Mouse (Mus musculus): ENCODE measurements around the gene Tmem8. TPM values are rescaled to one million over a fixed set of nuclear protein-coding genes. Genes with fewer than 3 reads are reported as not detected.
A peak's percentile ranks its signal among the peaks of the same experiment; 100 is the strongest.
"Not testable (repeated sequence)": the region's sequence is repeated elsewhere in the genome, so short reads cannot be mapped to it uniquely, and the experiment has no call there.

The Tmem8 gene
- polyA plus RNA-seq, 1 experiment from 2014 or later: 2.7 TPM

- Histone ChIP-seq H3K36me3 (peaks cover 24% of the 10 kb centered on the region), H3K9ac (peak within 1 kb of the TSS; percentile 58), H3K27me3 (no peaks in the 10 kb centered on the region), H3K9me3 (no peaks in the 10 kb centered on the region), H3K4me2 (peak within 1 kb of the TSS; percentile 73), H3K4me1 (peaks cover 17% of the 10 kb centered on the region), H3K27ac (peak within 1 kb of the TSS; percentile 88), H3K4me3 (peak within 1 kb of the TSS; percentile 63)
- 1% methylated on average over 32 of the region's 32 CpGs for WGBS
- peak; percentile 85 for ATAC-seq (ENCODE audit: insufficient number of reproducible peaks, low FRiP score, low TSS enrichment, low read depth)
These were observed 23.0 kb upstream of the Tmem8 start, which contains the start of gene Decr2 for GRCm38 (mm10) chr17:26089905-26090632. Gene Decr2, minus strand, starts transcription at chr17:26090337.

DNA sequence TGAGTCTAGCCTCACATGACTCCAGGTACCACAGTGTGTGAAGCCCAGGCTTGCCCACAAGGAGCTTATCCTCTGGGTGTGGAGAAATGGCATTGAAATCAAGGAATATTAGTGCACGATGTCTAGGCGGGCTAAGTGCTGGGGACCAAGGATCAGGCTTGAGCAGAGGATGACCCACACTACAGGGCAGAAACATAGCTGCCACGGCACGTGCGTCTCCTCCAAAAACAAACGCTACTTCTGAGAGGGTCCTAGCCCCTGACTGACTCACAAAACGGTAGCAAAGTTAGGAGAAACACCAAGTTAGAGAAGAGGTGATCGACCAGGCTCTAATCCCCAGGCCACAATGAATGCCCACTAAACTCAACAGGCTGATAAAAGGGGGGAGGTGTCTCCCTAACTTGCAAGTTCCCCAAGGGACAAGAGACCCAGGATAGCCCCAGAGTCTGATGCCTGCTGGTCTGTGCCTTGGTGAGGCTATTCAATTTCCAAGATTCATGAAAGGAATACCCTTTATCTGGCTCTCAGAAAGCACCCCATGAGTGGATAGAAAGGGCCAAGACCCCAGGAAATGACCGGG lies 18.5 kb upstream of the Tmem8 start:
- H3K36me3 ChIP-seq: peaks cover 11% of the 10 kb centered on the region
- H3K27ac ChIP-seq: 0 out of 2 replicates have a peak overlapping the region, but pooled peaks have one; percentile 84
- H3K4me2 ChIP-seq: peak overlapping the region; percentile 73
- H3K9me3 ChIP-seq: no peaks in the 10 kb centered on the region
- H3K4me1 ChIP-seq: peaks cover 17% of the 10 kb centered on the region
- no peaks in the 10 kb centered on the region for H3K27me3 ChIP-seq
- peak overlapping the region; percentile 66 for H3K4me3 ChIP-seq
- H3K9ac ChIP-seq: peak overlapping the region; percentile 74; the same call in 1 of the 2 replicates
- WGBS: 30% methylated on average over 9 of the region's 9 CpGs
- ATAC-seq (ENCODE audit: insufficient number of reproducible peaks, low FRiP score, low TSS enrichment, low read depth): no peak

DNA sequence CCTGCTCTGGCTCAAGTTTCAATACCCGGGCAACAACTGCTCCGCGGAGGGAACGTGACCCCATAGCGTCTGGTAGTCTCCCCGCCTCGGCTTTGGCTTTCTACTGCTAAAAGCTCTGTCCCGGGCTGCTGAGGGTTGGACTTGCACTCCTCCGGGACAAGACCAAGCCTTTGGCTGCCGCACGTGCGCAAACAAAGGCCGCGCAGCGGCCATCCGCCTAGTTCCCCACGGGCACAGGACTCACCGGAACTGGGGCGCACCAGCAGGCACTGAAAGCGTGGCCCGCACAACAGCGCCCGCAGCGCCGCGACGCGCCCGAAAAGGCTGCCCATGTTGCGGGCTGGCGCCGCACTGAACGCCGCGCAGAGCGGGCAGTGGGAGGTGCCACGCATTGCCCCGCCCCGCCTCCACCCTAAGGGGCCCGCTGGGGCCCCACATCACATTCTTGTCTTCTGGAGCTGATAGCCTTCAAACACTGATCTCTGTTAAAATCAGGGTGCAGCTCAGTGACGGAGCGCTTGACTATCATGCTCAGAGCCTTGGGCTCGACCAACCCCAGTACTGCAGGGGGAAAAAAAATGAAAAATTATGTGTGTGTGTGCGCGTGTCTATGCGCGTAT lies 17.9 kb upstream of the Tmem8 start, which contains the start of gene Nme4:
TSS of gene Nme4 (minus strand) at position 482 of the 620 bp plus-strand sequence.
- H3K27ac ChIP-seq: peak within 1 kb of the TSS; percentile 84
- WGBS: 2% methylated on average over 47 of the region's 47 CpGs
- peak within 1 kb of the TSS; percentile 66 for H3K4me3 ChIP-seq
- peaks cover 13% of the 10 kb centered on the region; the same call in 1 of the 2 replicates for H3K4me1 ChIP-seq
- peak; percentile 49; the same call in 1 of the 2 replicates for ATAC-seq (ENCODE audit: insufficient number of reproducible peaks, low FRiP score, low TSS enrichment, low read depth)
- no peaks in the 10 kb centered on the region for H3K9me3 ChIP-seq
- peaks cover 11% of the 10 kb centered on the region for H3K36me3 ChIP-seq
- H3K27me3 ChIP-seq: no peaks in the 10 kb centered on the region
- peak within 1 kb of the TSS; percentile 74 for H3K9ac ChIP-seq
- peak within 1 kb of the TSS; percentile 73 for H3K4me2 ChIP-seq

DNA sequence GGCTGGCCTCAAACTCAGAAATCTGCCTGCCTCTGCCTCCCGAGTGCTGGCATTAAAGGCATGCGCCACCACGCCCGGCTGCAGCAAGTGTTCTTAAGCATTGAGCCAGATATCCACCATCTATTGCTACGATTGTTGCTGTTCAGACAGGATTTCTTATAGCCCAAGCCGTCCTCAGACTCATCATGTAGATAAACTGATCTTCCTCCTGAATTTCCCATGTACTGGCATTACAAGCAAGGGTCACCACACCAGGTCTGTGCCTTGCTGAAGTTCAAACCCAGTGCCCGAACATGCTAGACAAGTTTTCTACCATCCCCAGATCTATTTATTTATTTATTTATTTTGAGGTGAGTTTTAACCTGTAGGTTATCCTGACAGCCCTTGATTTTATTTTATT lies 14.6 kb upstream of the Tmem8 start:
- H3K4me2 ChIP-seq: no peak overlapping the region
- WGBS: 87% methylated on average over 7 of the region's 7 CpGs
- 0 out of 2 replicates have a peak, but pooled peaks cover 3% of the 10 kb centered on the region for H3K36me3 ChIP-seq
- peaks cover 13% of the 10 kb centered on the region; the same call in 1 of the 2 replicates for H3K4me1 ChIP-seq
- no peak overlapping the region for H3K4me3 ChIP-seq
- no peaks in the 10 kb centered on the region for H3K27me3 ChIP-seq
- no peak for ATAC-seq (ENCODE audit: insufficient number of reproducible peaks, low FRiP score, low TSS enrichment, low read depth)
- H3K9me3 ChIP-seq: no peaks in the 10 kb centered on the region
- no peak overlapping the region for H3K27ac ChIP-seq
- no peak overlapping the region for H3K9ac ChIP-seq

GRCm38 (mm10) chr17:26099316-26099715 lies 13.8 kb upstream of the Tmem8 start:
- H3K27me3 ChIP-seq; H3K9me3 ChIP-seq; ATAC-seq (ENCODE audit: insufficient number of reproducible peaks, low FRiP score, low TSS enrichment, low read depth); H3K9ac ChIP-seq; H3K27ac ChIP-seq; H3K4me3 ChIP-seq; H3K36me3 ChIP-seq; H3K4me2 ChIP-seq: not testable (repeated sequence)
- peaks cover 10% of the 10 kb centered on the region; the same call in 1 of the 2 replicates for H3K4me1 ChIP-seq
- 73% methylated on average over 3 of the region's 3 CpGs for WGBS

- no peaks in the 10 kb centered on the region for H3K9me3 ChIP-seq
- H3K27me3 ChIP-seq: no peaks in the 10 kb centered on the region
- ATAC-seq (ENCODE audit: insufficient number of reproducible peaks, low FRiP score, low TSS enrichment, low read depth): no peak
- H3K36me3 ChIP-seq: no peaks in the 10 kb centered on the region
- no peak overlapping the region for H3K4me2 ChIP-seq
- no peak overlapping the region for H3K4me3 ChIP-seq
- 0 out of 2 replicates have a peak, but pooled peaks cover 3% of the 10 kb centered on the region for H3K4me1 ChIP-seq
- H3K9ac ChIP-seq: no peak overlapping the region
- WGBS: 45% methylated on average over 2 of the region's 2 CpGs
- no peak overlapping the region for H3K27ac ChIP-seq
These were observed 12.9 kb upstream of the Tmem8 start for GRCm38 (mm10) chr17:26100166-26100565.

GRCm38 (mm10) chr17:26101478-26101877 lies 11.6 kb upstream of the Tmem8 start:
- no peak for ATAC-seq (ENCODE audit: insufficient number of reproducible peaks, low FRiP score, low TSS enrichment, low read depth)
- Histone ChIP-seq H3K9me3 (no peaks in the 10 kb centered on the region), H3K4me3 (no peak overlapping the region), H3K4me1 (no peaks in the 10 kb centered on the region), H3K36me3 (no peaks in the 10 kb centered on the region), H3K27me3 (no peaks in the 10 kb centered on the region), H3K9ac (no peak overlapping the region), H3K4me2 (no peak overlapping the region), H3K27ac (no peak overlapping the region)
- WGBS: 45% methylated on average over 4 of the region's 4 CpGs

GRCm38 (mm10) chr17:26105619-26106018 lies 7.5 kb upstream of the Tmem8 start:
- Histone ChIP-seq H3K27ac (no peak overlapping the region), H3K4me2 (no peak overlapping the region), H3K9ac (no peak overlapping the region), H3K4me3 (no peak overlapping the region), H3K9me3 (no peaks in the 10 kb centered on the region), H3K27me3 (peaks cover 11% of the 10 kb centered on the region), H3K36me3 (no peaks in the 10 kb centered on the region), H3K4me1 (no peaks in the 10 kb centered on the region)
- ATAC-seq (ENCODE audit: insufficient number of reproducible peaks, low FRiP score, low TSS enrichment, low read depth): no peak
- WGBS: 43% methylated on average over 3 of the region's 4 CpGs

DNA sequence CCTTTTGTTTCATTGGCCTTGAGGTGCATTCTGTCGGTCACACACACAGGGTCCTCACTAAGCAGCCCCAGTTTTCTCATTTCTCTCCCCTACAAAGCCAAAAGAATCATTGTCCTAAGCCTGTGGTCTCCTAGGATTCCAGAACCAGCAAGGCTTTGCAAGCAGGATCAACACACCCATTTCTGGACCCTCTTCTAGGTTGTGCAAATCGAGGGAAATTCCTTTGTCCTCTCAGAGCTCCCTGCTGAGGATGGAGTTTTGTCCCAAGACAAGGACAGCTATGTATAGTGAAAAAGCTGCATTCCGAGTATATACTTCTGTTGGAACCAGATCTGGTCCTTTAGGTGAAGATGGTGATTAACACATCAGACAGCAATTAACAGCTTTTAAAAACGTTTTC lies 2.9 kb upstream of the Tmem8 start:
- Histone ChIP-seq H3K27me3 (peaks cover 57% of the 10 kb centered on the region), H3K36me3 (no peaks in the 10 kb centered on the region), H3K9me3 (no peaks in the 10 kb centered on the region), H3K4me1 (peaks cover 13% of the 10 kb centered on the region), H3K27ac (no peak overlapping the region), H3K4me3 (no peak overlapping the region), H3K4me2 (no peak overlapping the region), H3K9ac (no peak overlapping the region)
- 30% methylated on average over 4 of the region's 4 CpGs for WGBS
- no peak for ATAC-seq (ENCODE audit: insufficient number of reproducible peaks, low FRiP score, low TSS enrichment, low read depth)

- 6% methylated on average over 4 of the region's 4 CpGs for WGBS
- Histone ChIP-seq H3K9me3 (no peaks in the 10 kb centered on the region), H3K4me2 (no peak overlapping the region), H3K27ac (no peak overlapping the region), H3K9ac (no peak overlapping the region), H3K4me3 (no peak overlapping the region), H3K36me3 (no peaks in the 10 kb centered on the region), H3K27me3 (peaks cover 65% of the 10 kb centered on the region), H3K4me1 (peaks cover 13% of the 10 kb centered on the region)
- ATAC-seq (ENCODE audit: insufficient number of reproducible peaks, low FRiP score, low TSS enrichment, low read depth): no peak
These were observed 2.1 kb upstream of the Tmem8 start for GRCm38 (mm10) chr17:26111024-26111423.

- 23% methylated on average over 4 of the region's 4 CpGs for WGBS
- no peak overlapping the region for H3K9ac ChIP-seq
- H3K4me1 ChIP-seq: peaks cover 13% of the 10 kb centered on the region
- no peak overlapping the region for H3K4me3 ChIP-seq
- no peak overlapping the region for H3K4me2 ChIP-seq
- no peaks in the 10 kb centered on the region for H3K36me3 ChIP-seq
- no peak for ATAC-seq (ENCODE audit: insufficient number of reproducible peaks, low FRiP score, low TSS enrichment, low read depth)
- H3K27me3 ChIP-seq: peaks cover 72% of the 10 kb centered on the region
- H3K9me3 ChIP-seq: no peaks in the 10 kb centered on the region
- H3K27ac ChIP-seq: no peak overlapping the region
These were observed 1.4 kb upstream of the Tmem8 start for GRCm38 (mm10) chr17:26111722-26112121.

GRCm38 (mm10) chr17:26112751-26113150 lies 348 bp upstream of the Tmem8 start:
- H3K9ac ChIP-seq: peak overlapping the region; percentile 33; the same call in 1 of the 2 replicates
- ATAC-seq (ENCODE audit: insufficient number of reproducible peaks, low FRiP score, low TSS enrichment, low read depth): no peak

More at GRCm38 (mm10) chr17:26112751-26113150, 348 bp upstream of the Tmem8 start:
- no peak overlapping the region for H3K27ac ChIP-seq
- peak overlapping the region; percentile 98 for H3K4me2 ChIP-seq
- H3K9me3 ChIP-seq: no peaks in the 10 kb centered on the region
- H3K36me3 ChIP-seq: no peaks in the 10 kb centered on the region
- H3K4me1 ChIP-seq: peaks cover 13% of the 10 kb centered on the region
- WGBS: 16% methylated on average over 14 of the region's 14 CpGs
- peak overlapping the region; percentile 56 for H3K4me3 ChIP-seq
- peaks cover 82% of the 10 kb centered on the region for H3K27me3 ChIP-seq

Data from limb, embryonic 15.5 days (tissue).